Mouse (Mus musculus): ENCODE measurements around the gene Prss38. TPM values are rescaled to one million over a fixed set of nuclear protein-coding genes. Genes with fewer than 3 reads are reported as not detected.

Prss38 gene
- total RNA-seq, 2 experiments from 2014 or later: not detected

DNA sequence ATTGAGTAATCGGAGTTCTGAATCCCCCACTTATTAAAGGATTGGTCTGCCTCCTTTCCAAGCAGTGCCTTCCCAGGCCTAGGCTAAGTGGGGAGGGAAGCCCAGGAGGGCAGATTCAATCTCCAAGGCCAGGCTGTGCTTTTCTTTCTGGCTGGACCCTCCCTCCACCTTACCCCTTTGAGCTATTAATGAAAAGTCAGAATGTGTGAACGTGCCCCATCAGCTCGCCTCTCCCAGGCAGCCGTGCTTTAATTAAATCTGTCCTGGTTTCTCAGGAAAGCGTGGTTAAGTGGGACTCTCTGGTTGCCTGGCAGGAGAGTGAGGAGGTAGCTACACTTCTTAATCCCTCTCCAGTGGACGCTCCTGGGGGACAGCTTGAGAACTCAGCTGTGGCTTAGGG is 45.8 kb downstream of the Prss38 start:
- intact Hi-C loops (cut with DNase I): loop anchor here (2.0 kb wide), 1 partner anchor 19 kb away; no protein-coding TSS in a partner anchor
- DNase-seq: no peak

DNA sequence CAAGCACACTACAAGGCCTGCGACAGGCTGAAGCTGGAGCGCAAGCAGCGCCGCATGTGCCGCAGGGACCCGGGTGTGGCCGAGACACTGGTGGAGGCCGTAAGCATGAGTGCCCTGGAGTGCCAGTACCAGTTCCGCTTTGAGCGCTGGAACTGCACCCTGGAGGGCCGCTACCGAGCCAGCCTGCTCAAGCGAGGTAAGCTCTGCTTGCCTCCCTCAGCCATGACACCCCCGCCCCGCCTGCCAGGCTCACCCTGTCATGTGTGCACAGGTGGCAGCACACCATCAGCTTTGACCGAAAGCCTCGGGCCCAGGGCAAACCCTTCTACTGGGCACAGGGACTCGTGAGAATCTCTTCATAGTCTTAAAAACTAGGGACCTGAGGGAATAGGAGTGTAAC is 47.8 kb downstream of the Prss38 start:
- intact Hi-C loops (cut with DNase I): loop anchor here (2.0 kb wide), 1 partner anchor 17 kb away; no protein-coding TSS in a partner anchor

DNA sequence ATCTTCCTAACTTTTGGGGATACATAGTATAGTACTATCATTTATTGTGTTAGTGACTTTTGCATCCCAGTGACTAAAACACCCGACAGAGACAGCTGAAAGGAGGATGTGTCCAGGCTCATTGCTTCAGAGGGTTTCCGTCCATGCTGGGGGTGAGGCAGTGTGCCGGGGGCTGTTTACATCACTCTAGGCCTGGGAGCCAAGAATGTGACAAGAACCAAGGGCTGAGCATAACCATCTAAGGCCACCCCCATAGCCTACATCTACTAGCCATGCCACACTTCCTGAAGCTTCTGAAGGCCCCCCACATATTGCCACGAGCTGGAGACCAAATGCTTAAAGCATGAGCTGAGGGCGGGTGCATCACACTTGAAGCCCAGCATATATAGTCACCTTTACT is 50.7 kb downstream of the Prss38 start:
- intact Hi-C loops (cut with DNase I): no loop called here
- no peak for DNase-seq

More for the DNA sequence above, 47.8 kb downstream of the Prss38 start:
- DNase-seq: no peak

GRCm38 (mm10) chr11:59322988-59323387 is 52.5 kb downstream of the Prss38 start:
- no peak for DNase-seq
- intact Hi-C loops (cut with DNase I): no loop called here

Small RNAs within 50 kb of the gene (microRNA-seq; reads per million reads assigned to microRNA genes)
- 0 reads per million in 2 experiments for gene Gm24756

Other genes starting within 250 kb of the Prss38 start
- gene Obscn, start 239.3 kb downstream of the Prss38 start, total RNA-seq (2021): 100 to 1,000 TPM; 427 to 465 TPM
- 10 to 100 TPM; 14.6 to 16.8 TPM for gene Iba57, start 211.9 kb downstream of the Prss38 start, total RNA-seq (2021)
- 1 to 10 TPM; 1.7 to 1.8 TPM for gene Gjc2, start 192.4 kb downstream of the Prss38 start, total RNA-seq (2021)
- gene Guk1, start 183.4 kb downstream of the Prss38 start, total RNA-seq (2021): 10 to 100 TPM; 74.3 to 76.2 TPM
- 10 to 100 TPM; 86.9 to 88.0 TPM for gene Mrpl55, start 173.2 kb downstream of the Prss38 start, total RNA-seq (2021)
- gene 2310033P09Rik, start 167.3 kb downstream of the Prss38 start, total RNA-seq (2021): 10 to 100 TPM in 1 of 2 experiments, 1 to 10 TPM in 1; 9.4 to 12.3 TPM
- 100 to 1,000 TPM; 339 to 344 TPM for gene Arf1, start 147.4 kb downstream of the Prss38 start, total RNA-seq (2021)
- gene Wnt3a, start 84.9 kb downstream of the Prss38 start, total RNA-seq (2021): not detected
- 1 to 10 TPM; 6.1 to 7.5 TPM for gene Wnt9a, start 68.7 kb downstream of the Prss38 start, total RNA-seq (2021)
- gene Jmjd4, start 74.4 kb upstream of the Prss38 start, total RNA-seq (2021): 10 to 100 TPM; 11.5 to 13.3 TPM
- 10 to 100 TPM; 39.8 to 41.8 TPM for gene Snap47, start 75.5 kb upstream of the Prss38 start, total RNA-seq (2021)
- gene Zfp867, start 96.8 kb upstream of the Prss38 start, total RNA-seq (2021): 1 to 10 TPM; 6.0 to 6.5 TPM
- gene Zkscan17, start 151.1 kb upstream of the Prss38 start, total RNA-seq (2021): 10 to 100 TPM; 21.9 to 25.1 TPM
- under 1 TPM; 0.19 to 0.64 TPM for gene Nlrp3, start 165.9 kb upstream of the Prss38 start, total RNA-seq (2021)
- gene Olfr222, start 200.6 kb upstream of the Prss38 start, total RNA-seq (2021): not detected
- gene Olfr223, start 217.6 kb upstream of the Prss38 start, total RNA-seq (2021): not detected